Mouse (Mus musculus) fibroblast of lung, adult 2 months (primary cell): ENCODE data around the gene Trappc11.

Experiments
- DNase-seq: peaks from one replicate; pipeline ENCODE4 v3.0.0-alpha.2; 2011; ENCODE audit warnings: low read depth

Gene Trappc11

DNA sequence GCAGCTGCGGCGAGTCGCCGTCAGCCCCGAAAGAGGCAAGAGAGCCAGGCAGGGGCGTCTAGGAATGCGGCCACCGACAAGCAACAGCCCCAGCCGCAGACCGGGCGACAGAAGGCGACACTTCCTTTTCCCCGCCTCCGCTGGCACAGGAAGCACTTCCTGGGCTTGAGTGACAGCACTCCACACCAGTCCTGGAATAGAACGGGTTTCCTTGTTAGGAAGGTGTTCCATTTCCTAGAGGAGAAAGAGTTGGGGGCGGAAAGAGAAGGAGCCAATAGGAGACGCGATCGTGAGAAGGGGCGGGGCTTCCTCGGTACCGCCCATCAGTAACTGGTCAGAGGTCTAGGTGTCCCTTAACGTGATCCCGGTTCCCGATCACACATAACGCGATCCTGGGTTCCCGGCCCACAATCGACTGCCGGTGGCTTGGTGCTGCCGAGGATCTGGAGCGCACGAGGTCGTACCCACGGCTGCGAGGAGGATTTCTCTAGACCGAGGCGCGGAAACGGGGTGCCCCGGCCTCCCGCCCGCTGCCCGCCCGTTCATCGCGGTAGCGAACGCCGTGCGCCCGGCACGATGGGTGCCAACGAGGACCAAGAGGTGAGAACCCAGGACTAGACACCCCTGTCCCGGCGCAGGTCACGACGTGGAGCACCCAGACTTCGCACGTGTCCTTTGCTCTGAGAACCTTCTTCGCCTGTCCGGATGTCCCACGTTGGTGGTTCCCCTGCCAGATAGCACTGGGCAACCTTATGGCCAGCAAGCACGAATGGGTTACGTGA is at the start of gene Trappc11, which contains the start of gene Rwdd4a:
Gene Trappc11, minus strand, starts transcription at position 127 of the 782 bp plus-strand sequence.
Gene Rwdd4a, plus strand, starts transcription at position 321 of the 782 bp plus-strand sequence.
- DNase-seq = peak; percentile 94

- no peak for DNase-seq
Observed at GRCm38 (mm10) chr8:47581454-47581853, 48.2 kb upstream of the Trappc11 start.

- DNase-seq = no peak
Observed at GRCm38 (mm10) chr8:47573482-47573881, 40.2 kb upstream of the Trappc11 start.

DNA sequence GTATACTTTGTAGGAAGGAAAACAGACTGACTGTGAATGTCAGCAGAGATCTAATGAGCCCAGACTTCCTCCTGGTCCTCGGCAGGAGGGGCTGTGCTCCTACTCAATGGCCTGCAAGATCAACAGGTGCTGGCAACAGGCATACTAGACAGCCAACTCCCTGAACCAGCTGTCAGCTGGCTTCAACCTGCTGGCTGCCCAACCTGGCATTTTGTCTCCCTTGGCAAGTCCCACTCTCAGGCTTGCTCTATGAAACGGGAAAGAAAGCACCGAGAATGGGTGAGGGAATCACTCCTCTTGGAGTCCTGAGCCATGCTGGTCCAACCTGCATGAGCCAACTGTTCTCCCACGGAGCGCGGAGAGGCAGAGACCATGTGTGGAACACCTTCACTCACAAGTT is 36.9 kb upstream of the Trappc11 start:
- no peak for DNase-seq

- DNase-seq = no peak
Observed at GRCm38 (mm10) chr8:47568098-47568497, 34.8 kb upstream of the Trappc11 start.

GRCm38 (mm10) chr8:47566551-47566950 is 33.3 kb upstream of the Trappc11 start:
- no peak for DNase-seq

DNA sequence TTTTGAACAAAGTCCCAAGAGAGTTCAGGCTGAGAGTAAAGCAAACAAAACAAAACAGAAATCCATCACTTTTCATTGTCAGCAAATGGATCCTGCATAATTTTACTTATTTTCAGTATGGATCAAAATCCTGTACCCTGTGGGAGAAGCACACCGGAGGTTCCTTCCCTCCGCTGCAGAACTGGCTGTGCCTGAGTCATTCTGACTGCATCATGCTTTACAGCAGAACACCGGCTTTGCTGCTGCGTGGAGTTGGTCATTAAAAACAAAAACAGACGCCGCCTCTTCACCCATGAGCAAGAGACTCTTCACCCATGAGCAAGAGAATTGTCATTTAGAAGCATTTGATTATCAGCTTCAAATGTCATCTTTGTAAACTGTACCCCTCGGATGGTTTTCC is 27.5 kb upstream of the Trappc11 start:
- DNase-seq = no peak

GRCm38 (mm10) chr8:47558274-47558673 is 25.0 kb upstream of the Trappc11 start:
- no peak for DNase-seq

DNA sequence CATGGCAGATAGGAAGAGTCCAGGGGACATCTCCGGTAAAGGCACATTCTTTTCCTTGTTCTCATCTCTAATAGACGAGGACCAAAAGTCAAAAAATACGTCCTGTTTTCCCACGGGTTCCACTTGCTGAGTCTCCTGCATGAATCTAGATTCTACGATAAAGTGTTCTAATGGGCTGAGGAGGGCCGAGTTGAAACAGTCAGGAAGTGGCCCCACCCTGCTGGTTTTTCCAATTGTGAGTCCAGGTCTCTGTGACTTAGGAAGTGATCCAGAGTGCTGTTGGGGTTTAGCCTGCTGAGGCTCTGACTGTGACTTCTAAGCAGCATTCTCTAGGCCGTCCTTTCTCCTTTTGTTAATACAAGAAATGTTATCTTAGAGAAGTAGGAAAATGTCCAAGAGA is 23.2 kb upstream of the Trappc11 start:
- no peak for DNase-seq

- DNase-seq = no peak
Observed at GRCm38 (mm10) chr8:47553613-47554012, 20.3 kb upstream of the Trappc11 start.

DNA sequence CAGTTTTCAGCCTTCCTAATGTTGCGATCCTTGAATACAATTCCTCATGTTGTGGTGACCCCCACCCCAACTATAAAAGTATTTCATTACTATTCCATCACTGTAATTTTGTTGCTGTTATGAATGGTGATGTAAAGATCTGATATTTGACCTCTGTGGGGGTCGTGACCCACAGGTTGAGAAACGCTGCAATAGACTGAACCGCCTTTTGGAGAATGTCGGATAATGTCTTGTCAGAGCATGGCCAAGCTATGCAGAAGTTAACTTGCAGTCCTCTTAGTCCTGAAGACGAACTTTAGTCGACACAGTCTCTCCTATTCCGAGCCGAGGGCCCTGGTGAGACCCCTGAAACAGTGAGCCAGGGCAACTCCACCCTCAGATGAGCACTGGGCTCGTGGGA is 13.8 kb upstream of the Trappc11 start:
- no peak for DNase-seq

GRCm38 (mm10) chr8:47544094-47544493 is 10.8 kb upstream of the Trappc11 start:
- no peak for DNase-seq

DNA sequence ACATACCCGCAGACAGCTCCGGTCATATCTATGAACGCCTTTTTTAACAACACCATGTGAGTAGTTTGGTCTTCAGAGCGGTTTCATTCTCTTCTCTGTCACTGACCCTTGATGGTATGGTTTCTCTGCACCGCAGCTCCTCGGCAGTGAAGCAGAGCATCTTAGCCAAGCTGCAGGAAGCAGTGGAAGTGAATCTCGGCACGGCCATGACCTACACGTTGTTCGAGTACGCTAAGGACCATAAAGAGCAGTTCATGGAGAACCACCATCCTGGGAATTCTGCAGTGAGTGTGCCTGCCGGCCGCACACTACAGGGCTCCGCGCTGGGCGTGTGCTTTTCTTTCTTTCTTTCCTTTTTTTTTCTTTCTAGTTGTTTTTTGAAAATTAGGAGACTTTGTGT is 9.5 kb upstream of the Trappc11 start:
- no peak for DNase-seq

DNA sequence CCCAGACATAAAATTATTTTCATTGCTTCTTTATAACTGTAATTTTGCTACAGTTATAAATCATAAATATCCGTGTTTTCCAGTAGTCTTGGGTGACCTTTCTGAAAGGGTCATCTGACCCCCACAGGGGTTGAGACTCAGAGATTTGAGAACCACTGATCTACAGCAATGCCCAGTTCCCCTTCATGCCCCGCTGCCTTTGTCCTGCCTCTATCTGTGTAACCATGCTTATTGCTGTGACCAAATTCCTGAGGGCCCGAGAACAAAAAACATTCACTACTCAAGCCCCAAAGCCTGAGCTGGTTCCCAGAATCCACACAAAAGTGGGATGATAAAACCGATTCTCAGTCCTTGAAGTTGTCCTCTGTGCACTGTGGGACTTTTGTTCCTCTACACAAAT is 5.1 kb upstream of the Trappc11 start:
- no peak for DNase-seq

DNA sequence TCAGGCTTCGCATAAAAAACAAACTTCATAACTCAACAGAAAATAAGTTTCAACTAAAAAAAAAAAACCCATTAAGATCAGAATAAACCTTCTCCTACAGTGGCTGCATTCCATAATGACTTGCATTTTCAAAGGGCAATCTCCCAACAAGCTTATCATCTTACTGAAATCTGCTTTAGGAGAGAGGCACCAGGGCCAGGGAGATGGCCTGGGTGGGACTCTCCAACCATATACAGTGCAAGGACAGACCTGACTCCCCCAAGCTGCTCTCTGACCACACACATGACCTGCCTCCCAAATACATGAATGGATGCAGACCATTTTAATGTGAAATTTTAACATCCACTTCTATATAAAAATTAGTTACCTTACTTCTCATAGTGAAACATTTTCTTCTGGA is 5.2 kb downstream of the Trappc11 start:
- DNase-seq = no peak

GRCm38 (mm10) chr8:47513601-47514000 is 19.7 kb downstream of the Trappc11 start:
- no peak for DNase-seq

GRCm38 (mm10) chr8:47510930-47511329 is 22.3 kb downstream of the Trappc11 start:
- no peak for DNase-seq

- no peak for DNase-seq
Observed at GRCm38 (mm10) chr8:47505431-47505830, 27.8 kb downstream of the Trappc11 start.

DNA sequence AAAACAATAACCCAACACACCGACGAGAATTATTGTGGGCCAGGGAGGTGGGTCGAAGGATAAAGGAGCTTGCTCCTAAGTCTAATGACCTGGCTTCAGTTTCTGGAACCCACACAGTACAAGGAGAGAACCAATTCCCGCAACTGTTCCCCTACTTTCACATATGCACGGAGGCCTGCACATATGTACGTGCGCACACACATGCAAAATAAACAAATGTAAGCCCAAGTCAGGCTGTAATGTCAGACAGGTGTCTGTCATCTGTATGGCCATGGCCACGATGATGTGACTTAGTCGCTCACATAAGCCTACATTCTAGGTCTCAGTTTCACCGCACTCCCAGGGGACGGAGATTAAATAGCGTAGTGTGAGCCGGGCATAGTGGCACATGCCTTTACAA is 30.7 kb downstream of the Trappc11 start:
- DNase-seq = no peak

- DNase-seq = no peak
Observed at GRCm38 (mm10) chr8:47501994-47502393, 31.3 kb downstream of the Trappc11 start.

DNA sequence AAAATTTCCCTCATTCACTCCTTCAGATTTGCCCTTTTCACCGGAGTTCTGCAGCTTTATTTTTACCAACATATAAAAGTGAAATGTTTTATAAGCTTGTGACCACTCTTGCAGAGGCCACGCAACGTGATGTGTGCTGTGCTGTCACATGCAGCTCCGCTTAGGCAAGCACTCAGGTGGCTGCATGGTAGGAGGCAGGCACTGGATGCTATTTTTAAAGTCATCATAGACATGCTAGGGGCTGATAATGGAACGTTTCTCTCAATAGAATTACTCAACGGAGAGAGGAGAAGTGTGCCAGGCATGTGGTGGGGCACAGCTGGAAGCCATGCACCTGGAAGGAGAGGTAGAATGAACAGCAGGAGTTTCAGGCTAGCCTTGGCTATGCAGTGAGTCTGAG is 37.8 kb downstream of the Trappc11 start:
- no peak for DNase-seq

GRCm38 (mm10) chr8:47494602-47495153 is 38.6 kb downstream of the Trappc11 start:
- DNase-seq = no peak

DNA sequence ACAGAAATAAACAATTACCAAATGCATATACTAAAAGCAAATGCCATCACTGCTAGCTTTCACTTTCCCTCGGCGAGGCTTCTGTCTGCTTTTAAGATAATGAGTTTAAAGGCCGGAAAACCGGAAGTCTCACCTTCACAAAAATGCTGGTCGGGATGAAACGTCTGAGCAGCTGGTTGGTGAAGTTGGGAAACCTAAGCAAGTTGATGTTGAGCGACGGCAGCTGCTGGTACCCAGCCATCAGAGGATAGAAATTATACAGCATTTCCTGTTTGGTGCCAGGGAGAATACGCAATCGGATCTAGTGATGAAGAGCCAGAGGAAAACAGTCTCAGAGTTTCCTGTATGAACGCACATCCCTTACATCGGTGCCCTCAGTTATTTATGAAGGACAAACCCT is 40.2 kb downstream of the Trappc11 start:
- no peak for DNase-seq

GRCm38 (mm10) chr8:47487231-47487630 is 46.0 kb downstream of the Trappc11 start:
- no peak for DNase-seq
